Mouse (Mus musculus): ENCODE measurements around the gene Uqcc2. TPM values are rescaled to one million over a fixed set of nuclear protein-coding genes. Genes with fewer than 3 reads are reported as not detected.
A peak's percentile ranks its signal among the peaks of the same experiment; 100 is the strongest.

The Uqcc2 gene
- polyA plus RNA-seq, 1 experiment from 2014 or later = 385 TPM

DNA sequence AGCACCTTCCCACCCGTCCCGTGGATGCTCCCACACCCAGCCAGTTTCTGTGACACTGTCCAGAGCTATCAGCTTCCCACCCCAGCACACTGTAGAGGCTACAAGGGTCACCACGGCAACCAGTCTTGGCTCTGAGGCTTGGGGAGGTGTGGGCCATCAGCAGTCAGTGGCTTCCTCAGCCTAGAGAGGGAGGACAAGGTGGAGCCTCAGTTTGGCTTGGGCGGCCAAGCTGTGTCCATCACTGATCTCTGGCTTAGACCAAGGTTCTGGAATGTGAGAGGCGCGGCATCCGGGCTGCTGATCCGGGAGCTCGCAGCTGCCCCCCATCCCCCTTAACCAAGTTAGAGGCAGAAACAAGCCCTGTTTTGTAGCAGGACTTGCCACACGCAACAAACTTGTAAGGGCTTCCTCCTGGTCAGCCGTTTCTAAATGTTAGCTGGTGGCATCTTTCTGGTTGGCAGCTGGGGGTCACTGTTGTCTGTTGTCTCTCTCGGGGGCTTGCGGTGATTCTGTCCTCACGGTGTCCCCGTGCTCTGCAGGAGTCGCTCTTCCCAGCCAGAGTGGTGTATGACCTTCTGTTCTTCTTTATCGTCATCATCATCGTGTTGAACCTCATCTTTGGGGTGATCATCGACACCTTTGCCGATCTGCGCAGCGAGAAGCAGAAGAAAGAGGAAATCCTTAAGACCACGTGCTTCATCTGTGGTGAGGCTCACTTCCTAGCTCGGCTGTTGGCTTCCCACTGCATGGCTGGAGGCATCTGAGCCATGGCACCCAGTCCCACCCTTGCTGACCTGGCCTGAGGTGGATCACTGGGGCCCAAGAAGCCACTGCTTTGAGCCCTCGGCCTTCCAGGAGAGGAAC is 14.8 kb downstream of the Uqcc2 start:
- Histone ChIP-seq H3K4me1 (ENCODE audit: control insufficient read depth, insufficient read depth, low read length) (peaks cover 11% of the 10 kb centered on the region), H3K9ac (ENCODE audit: low read length) (no peak overlapping the region), H3K4me2 (ENCODE audit: low read length) (no peak overlapping the region), H3K27ac (ENCODE audit: low read depth, low read length) (no peak overlapping the region), H3K4me3 (ENCODE audit: low read depth, low read length) (no peak overlapping the region), H3K9me3 (replicated peaks; ENCODE audit: control insufficient read depth, low read length) (no peaks in the 10 kb centered on the region), H3K36me3 (ENCODE audit: control insufficient read depth, insufficient read depth, low read length) (peaks cover 19% of the 10 kb centered on the region), H3K27me3 (replicated peaks; ENCODE audit: control insufficient read depth, insufficient read depth, low read length) (no peaks in the 10 kb centered on the region; the same call in 1 of the 2 replicates)
- no peak for DNase-seq (ENCODE audit: low spot score)
- ATAC-seq = no peak
- WGBS = 88% methylated on average over 25 of the region's 25 CpGs

DNA sequence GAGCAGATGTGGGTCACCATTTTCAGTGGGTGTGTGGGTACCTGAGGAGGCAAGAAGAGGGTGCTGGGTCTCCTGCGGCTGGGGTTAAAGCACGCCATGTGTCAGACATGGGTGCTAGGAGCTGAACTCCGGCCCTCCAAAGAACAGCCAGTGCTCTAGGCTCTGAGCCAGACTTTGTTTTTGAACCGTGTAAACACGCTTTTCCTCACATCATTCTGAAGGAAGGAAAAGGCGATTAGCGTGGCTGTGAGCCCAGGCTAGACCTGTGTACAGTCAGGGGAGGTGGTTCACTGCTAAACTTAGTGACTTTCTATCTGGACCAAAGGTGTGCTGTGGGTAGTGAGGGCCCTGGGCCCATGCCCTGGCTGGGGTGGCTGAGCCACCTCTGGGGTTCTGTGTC is 23.6 kb downstream of the Uqcc2 start:
- H3K4me1 ChIP-seq (ENCODE audit: control insufficient read depth, insufficient read depth, low read length) = no peaks in the 10 kb centered on the region
- H3K36me3 ChIP-seq (ENCODE audit: control insufficient read depth, insufficient read depth, low read length) = no peaks in the 10 kb centered on the region
- 92% methylated on average over 7 of the region's 7 CpGs for WGBS
- H3K27ac ChIP-seq (ENCODE audit: low read depth, low read length) = no peak overlapping the region
- no peaks in the 10 kb centered on the region for H3K9me3 ChIP-seq (replicated peaks; ENCODE audit: control insufficient read depth, low read length)
- DNase-seq (ENCODE audit: low spot score) (no peak), ATAC-seq (no peak)
- no peak overlapping the region for H3K9ac ChIP-seq (ENCODE audit: low read length)
- H3K27me3 ChIP-seq (replicated peaks; ENCODE audit: control insufficient read depth, insufficient read depth, low read length) = no peaks in the 10 kb centered on the region
- H3K4me3 ChIP-seq (ENCODE audit: low read depth, low read length) = no peak overlapping the region
- no peak overlapping the region for H3K4me2 ChIP-seq (ENCODE audit: low read length)

DNA sequence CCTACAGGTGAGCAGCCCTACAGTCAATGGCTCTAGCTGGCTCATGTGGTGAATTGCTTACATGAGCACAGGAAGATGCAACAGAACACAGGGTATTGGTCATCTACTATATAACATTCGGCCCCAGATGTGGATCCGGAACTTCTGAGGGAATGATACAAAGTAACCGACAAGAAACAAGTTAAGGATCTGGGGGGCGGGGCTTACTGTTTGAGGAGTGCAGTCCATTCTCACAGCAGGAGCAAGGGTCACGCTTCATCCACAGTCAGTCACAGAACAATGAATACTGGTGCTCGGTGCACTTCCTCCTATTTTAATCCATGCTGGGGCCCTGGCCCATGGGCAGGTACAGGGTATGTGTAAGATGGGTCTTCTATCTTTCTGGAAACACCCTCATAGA is 25.8 kb downstream of the Uqcc2 start:
- H3K27me3 ChIP-seq (replicated peaks; ENCODE audit: control insufficient read depth, insufficient read depth, low read length) = no peaks in the 10 kb centered on the region
- no peaks in the 10 kb centered on the region for H3K4me1 ChIP-seq (ENCODE audit: control insufficient read depth, insufficient read depth, low read length)
- DNase-seq (ENCODE audit: low spot score) (no peak), ATAC-seq (no peak)
- no peak overlapping the region for H3K4me3 ChIP-seq (ENCODE audit: low read depth, low read length)
- WGBS = 80% methylated on average over 6 of the region's 6 CpGs
- no peak overlapping the region for H3K4me2 ChIP-seq (ENCODE audit: low read length)
- H3K27ac ChIP-seq (ENCODE audit: low read depth, low read length) = no peak overlapping the region
- no peak overlapping the region for H3K9ac ChIP-seq (ENCODE audit: low read length)
- no peaks in the 10 kb centered on the region for H3K36me3 ChIP-seq (ENCODE audit: control insufficient read depth, insufficient read depth, low read length)
- H3K9me3 ChIP-seq (replicated peaks; ENCODE audit: control insufficient read depth, low read length) = no peaks in the 10 kb centered on the region

DNA sequence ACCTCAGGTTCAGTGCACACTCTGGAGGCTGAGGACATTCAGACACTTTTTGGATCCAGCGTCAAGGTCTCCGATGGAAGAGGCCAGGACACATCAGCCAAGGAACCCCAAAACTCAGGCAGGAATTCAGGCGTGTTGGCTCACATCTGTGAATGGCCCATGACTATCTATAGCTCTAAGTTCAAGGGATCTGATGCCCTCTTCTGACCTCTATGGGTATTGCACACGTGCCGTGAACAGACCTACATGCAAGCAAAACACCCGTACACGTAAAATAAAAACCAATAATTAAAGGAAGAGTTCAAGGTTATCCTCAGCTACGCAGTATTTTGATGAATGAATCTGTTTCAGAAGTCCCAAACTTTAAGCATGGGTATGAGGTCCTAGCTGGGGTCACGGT is 27.0 kb downstream of the Uqcc2 start:
- ATAC-seq (no peak), DNase-seq (ENCODE audit: low spot score) (no peak)
- H3K4me2 ChIP-seq (ENCODE audit: low read length) = no peak overlapping the region
- H3K4me3 ChIP-seq (ENCODE audit: low read depth, low read length) = no peak overlapping the region
- H3K4me1 ChIP-seq (ENCODE audit: control insufficient read depth, insufficient read depth, low read length) = no peaks in the 10 kb centered on the region
- H3K36me3 ChIP-seq (ENCODE audit: control insufficient read depth, insufficient read depth, low read length) = no peaks in the 10 kb centered on the region
- no peaks in the 10 kb centered on the region for H3K9me3 ChIP-seq (replicated peaks; ENCODE audit: control insufficient read depth, low read length)
- no peak overlapping the region for H3K9ac ChIP-seq (ENCODE audit: low read length)
- no peaks in the 10 kb centered on the region for H3K27me3 ChIP-seq (replicated peaks; ENCODE audit: control insufficient read depth, insufficient read depth, low read length)
- 86% methylated on average over 9 of the region's 9 CpGs for WGBS
- H3K27ac ChIP-seq (ENCODE audit: low read depth, low read length) = no peak overlapping the region

DNA sequence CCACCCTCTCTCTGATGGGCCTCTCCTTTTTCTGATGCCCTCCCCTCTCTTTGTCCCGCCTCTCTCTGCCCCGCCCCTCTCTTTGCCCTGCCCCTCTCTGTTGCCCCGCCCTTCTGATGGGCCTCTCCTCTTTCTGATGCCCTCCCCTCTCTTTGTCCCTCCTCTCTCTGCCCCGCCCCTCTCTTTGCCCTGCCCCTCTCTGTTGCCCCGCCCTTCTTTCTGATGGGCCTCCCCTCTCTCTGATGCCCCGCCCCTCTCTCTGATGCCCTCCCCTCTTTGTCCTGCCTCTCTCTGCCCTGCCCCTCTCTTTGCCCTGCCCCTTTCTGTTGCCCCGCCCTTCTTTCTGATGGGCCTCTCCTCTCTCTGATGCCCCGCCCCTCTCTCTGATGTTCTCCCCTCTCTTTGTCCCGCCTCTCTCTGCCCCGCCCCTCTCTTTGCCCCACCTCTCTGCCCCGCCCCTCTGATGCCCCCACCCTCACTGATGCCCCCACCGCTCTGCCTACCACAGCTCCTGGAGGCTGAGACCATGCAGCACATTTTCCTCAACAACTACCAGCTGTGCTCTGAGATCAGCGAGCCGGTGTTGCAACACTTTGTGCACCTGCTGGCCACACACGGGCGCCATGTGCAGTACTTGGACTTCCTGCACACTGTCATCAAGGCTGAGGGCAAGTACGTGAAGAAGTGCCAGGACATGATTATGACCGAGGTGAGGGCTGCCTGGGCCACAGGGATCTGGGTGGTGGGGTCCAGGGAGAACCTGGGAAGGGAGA is 27.8 kb downstream of the Uqcc2 start:
- 83% methylated on average over 16 of the region's 18 CpGs for WGBS
- no peak for DNase-seq (ENCODE audit: low spot score)

DNA sequence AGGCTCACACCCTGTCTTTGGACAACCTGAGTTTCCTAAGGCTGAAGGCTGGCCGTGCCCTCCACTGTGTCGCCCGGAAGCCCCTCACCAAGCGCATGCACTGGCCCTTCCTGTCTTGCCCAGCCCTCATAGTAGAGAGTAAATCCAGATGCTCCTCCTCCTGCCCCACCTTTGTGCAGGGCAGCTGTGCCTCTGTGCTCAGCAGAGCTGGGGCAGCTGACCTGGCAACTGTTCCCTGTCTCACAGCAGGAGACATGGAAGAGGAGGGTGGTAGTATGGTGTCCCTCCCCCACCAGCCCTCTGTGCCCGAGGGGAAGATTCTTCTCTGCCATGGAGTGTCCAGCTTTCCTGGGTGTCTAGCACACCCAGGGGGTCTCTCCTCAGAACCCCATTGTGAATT is 32.0 kb downstream of the Uqcc2 start:
- Histone ChIP-seq H3K27ac (ENCODE audit: low read depth, low read length) (no peak overlapping the region), H3K4me1 (ENCODE audit: control insufficient read depth, insufficient read depth, low read length) (no peaks in the 10 kb centered on the region), H3K27me3 (replicated peaks; ENCODE audit: control insufficient read depth, insufficient read depth, low read length) (no peaks in the 10 kb centered on the region), H3K4me3 (ENCODE audit: low read depth, low read length) (no peak overlapping the region), H3K4me2 (ENCODE audit: low read length) (no peak overlapping the region), H3K9ac (ENCODE audit: low read length) (no peak overlapping the region), H3K36me3 (ENCODE audit: control insufficient read depth, insufficient read depth, low read length) (no peaks in the 10 kb centered on the region), H3K9me3 (replicated peaks; ENCODE audit: control insufficient read depth, low read length) (no peaks in the 10 kb centered on the region)
- ATAC-seq = no peak
- DNase-seq (ENCODE audit: low spot score) = no peak
- whole genome bisulfite sequencing = 82% methylated on average over 5 of the region's 5 CpGs

More for the DNA sequence above, 27.8 kb downstream of the Uqcc2 start:
- no peaks in the 10 kb centered on the region for H3K36me3 ChIP-seq (ENCODE audit: control insufficient read depth, insufficient read depth, low read length)
- H3K27ac ChIP-seq (ENCODE audit: low read depth, low read length) = no peak overlapping the region
- H3K9me3 ChIP-seq (replicated peaks; ENCODE audit: control insufficient read depth, low read length) = no peaks in the 10 kb centered on the region
- no peak overlapping the region for H3K4me2 ChIP-seq (ENCODE audit: low read length)
- no peak overlapping the region for H3K9ac ChIP-seq (ENCODE audit: low read length)
- no peaks in the 10 kb centered on the region for H3K27me3 ChIP-seq (replicated peaks; ENCODE audit: control insufficient read depth, insufficient read depth, low read length)
- no peak for ATAC-seq
- H3K4me1 ChIP-seq (ENCODE audit: control insufficient read depth, insufficient read depth, low read length) = no peaks in the 10 kb centered on the region
- no peak overlapping the region for H3K4me3 ChIP-seq (ENCODE audit: low read depth, low read length)

DNA sequence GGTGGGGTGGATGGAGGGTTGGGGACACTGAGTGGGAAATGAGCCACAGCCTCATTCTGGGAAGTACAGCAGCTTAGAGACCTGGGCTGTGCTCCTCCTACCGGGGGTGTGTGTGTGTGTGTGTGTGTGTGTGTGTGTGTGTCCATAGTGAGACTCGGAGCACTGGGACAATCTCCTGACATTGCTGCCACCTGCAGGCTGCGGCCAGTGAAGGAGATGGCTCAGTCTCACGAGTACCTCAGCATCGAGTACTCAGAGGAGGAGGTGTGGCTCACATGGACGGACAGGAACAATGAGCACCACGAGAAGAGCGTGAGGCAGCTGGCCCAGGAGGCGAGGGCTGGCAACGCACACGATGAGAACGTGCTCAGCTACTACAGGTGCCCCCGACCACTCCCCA is 38.0 kb downstream of the Uqcc2 start:
- Histone ChIP-seq H3K27me3 (replicated peaks; ENCODE audit: control insufficient read depth, insufficient read depth, low read length) (no peaks in the 10 kb centered on the region), H3K4me1 (ENCODE audit: control insufficient read depth, insufficient read depth, low read length) (no peaks in the 10 kb centered on the region), H3K9ac (ENCODE audit: low read length) (no peak overlapping the region), H3K27ac (ENCODE audit: low read depth, low read length) (no peak overlapping the region), H3K4me3 (ENCODE audit: low read depth, low read length) (no peak overlapping the region), H3K9me3 (replicated peaks; ENCODE audit: control insufficient read depth, low read length) (no peaks in the 10 kb centered on the region), H3K36me3 (ENCODE audit: control insufficient read depth, insufficient read depth, low read length) (no peaks in the 10 kb centered on the region), H3K4me2 (ENCODE audit: low read length) (no peak overlapping the region)
- 18% methylated on average over 13 of the region's 13 CpGs for WGBS
- no peak for ATAC-seq
- peak; percentile 38 for DNase-seq (ENCODE audit: low spot score)

DNA sequence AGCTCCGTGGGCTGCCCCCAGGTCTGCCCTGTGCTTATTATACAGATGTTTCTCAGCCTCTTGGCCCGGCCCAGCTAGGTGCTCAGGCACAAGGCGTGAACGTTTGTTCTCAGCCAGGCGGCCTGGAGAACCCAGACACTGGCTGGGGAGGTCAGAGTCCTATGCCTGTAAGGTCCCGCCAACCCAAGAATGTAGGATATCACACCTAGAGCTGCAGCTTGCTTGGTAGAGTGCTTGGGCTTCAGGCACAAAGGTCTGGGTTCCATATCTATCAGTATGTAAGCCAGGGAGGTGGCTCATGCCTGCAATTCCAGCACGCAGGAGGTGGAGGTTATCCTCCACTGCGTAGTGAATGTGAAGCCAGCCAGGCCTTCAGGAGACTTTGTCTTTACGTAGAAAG is 43.6 kb downstream of the Uqcc2 start:
- WGBS = 84% methylated on average over 9 of the region's 9 CpGs
- H3K4me1 ChIP-seq (ENCODE audit: control insufficient read depth, insufficient read depth, low read length) = no peaks in the 10 kb centered on the region
- no peaks in the 10 kb centered on the region for H3K36me3 ChIP-seq (ENCODE audit: control insufficient read depth, insufficient read depth, low read length)
- DNase-seq (ENCODE audit: low spot score) (no peak), ATAC-seq (no peak)
- no peak overlapping the region for H3K27ac ChIP-seq (ENCODE audit: low read depth, low read length)
- no peak overlapping the region for H3K4me2 ChIP-seq (ENCODE audit: low read length)
- H3K4me3 ChIP-seq (ENCODE audit: low read depth, low read length) = no peak overlapping the region
- H3K9ac ChIP-seq (ENCODE audit: low read length) = no peak overlapping the region
- no peaks in the 10 kb centered on the region for H3K9me3 ChIP-seq (replicated peaks; ENCODE audit: control insufficient read depth, low read length)
- no peaks in the 10 kb centered on the region for H3K27me3 ChIP-seq (replicated peaks; ENCODE audit: control insufficient read depth, insufficient read depth, low read length)

DNA sequence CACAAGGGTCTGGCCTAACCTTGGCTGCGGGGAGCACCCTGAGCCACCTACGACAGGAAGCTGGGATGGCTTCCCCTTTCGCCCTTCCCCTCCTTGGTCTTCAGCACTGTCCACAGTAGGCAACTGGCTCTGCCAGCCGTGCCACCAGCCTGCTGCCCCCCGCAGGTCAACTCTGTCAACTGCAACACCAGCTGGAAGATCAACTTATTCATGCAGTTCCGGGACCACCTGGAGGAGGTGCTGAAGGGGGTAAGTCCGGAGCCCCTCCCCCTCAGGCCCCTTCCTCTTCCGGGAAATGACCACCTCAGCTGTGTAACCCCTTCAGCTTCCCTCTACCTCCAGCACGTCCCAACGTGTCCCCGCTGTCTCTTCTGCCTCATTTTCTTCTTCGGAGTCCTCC is 46.3 kb downstream of the Uqcc2 start:
- no peaks in the 10 kb centered on the region for H3K27me3 ChIP-seq (replicated peaks; ENCODE audit: control insufficient read depth, insufficient read depth, low read length)
- H3K4me1 ChIP-seq (ENCODE audit: control insufficient read depth, insufficient read depth, low read length) = no peaks in the 10 kb centered on the region
- DNase-seq (ENCODE audit: low spot score) (no peak), ATAC-seq (no peak)
- H3K9me3 ChIP-seq (replicated peaks; ENCODE audit: control insufficient read depth, low read length) = no peaks in the 10 kb centered on the region
- no peak overlapping the region for H3K4me2 ChIP-seq (ENCODE audit: low read length)
- whole genome bisulfite sequencing = 37% methylated on average over 12 of the region's 12 CpGs
- no peak overlapping the region for H3K9ac ChIP-seq (ENCODE audit: low read length)
- no peaks in the 10 kb centered on the region for H3K36me3 ChIP-seq (ENCODE audit: control insufficient read depth, insufficient read depth, low read length)
- H3K4me3 ChIP-seq (ENCODE audit: low read depth, low read length) = no peak overlapping the region
- H3K27ac ChIP-seq (ENCODE audit: low read depth, low read length) = no peak overlapping the region
